Mouse (Mus musculus) midbrain, embryonic 14.5 days (tissue): ENCODE data around the gene Nit2. TPM values are rescaled to one million over a fixed set of nuclear protein-coding genes. Genes with fewer than 3 reads are reported as not detected.

Source experiments
- ATAC-seq: fragments of 200-750 bp; cut with Nextera tagmentation; 2 replicates; pipeline ENCODE4 v1.8.0; 2017; ENCODE audit warnings: moderate number of reproducible peaks, moderate library complexity; ENCODE audit not compliant: low FRiP score, low TSS enrichment
- DNase-seq: peaks from one replicate; pipeline ENCODE4 v3.0.0-alpha.2; 2015
- H3K27ac ChIP-seq: fragments of 300-500 bp; sonication (generic); replicated peaks from 2 replicates; pipeline ENCODE4 v1.5.1; 2014; ENCODE audit warnings: mild to moderate bottlenecking, low read depth, low read length, moderate library complexity
- H3K27me3 ChIP-seq: fragments of 300-500 bp; sonication (generic); 2 replicates; pipeline ENCODE4 v1.6.1; 2014; ENCODE audit warnings: low read length, control low read depth, mixed read lengths; ENCODE audit not compliant: control insufficient read depth, insufficient read depth
- H3K36me3 ChIP-seq: fragments of 300-500 bp; sonication (generic); 2 replicates; pipeline ENCODE4 v1.6.1; 2014; ENCODE audit warnings: low read length, control low read depth; ENCODE audit not compliant: control insufficient read depth, insufficient read depth
- H3K4me1 ChIP-seq: fragments of 300-500 bp; sonication (generic); 2 replicates; pipeline ENCODE4 v1.6.1; 2014; ENCODE audit warnings: mild to moderate bottlenecking, antibody characterized with exemption, low read length, control low read depth; ENCODE audit not compliant: control insufficient read depth, insufficient read depth
- H3K4me2 ChIP-seq: fragments of 300-500 bp; sonication (generic); 2 replicates; pipeline ENCODE4 v1.6.1; 2014; ENCODE audit warnings: mild to moderate bottlenecking, low read length, moderate library complexity
- H3K4me3 ChIP-seq: fragments of 300-500 bp; sonication (generic); replicated peaks from 2 replicates; pipeline ENCODE4 v1.5.1; 2014; ENCODE audit warnings: low read depth, low read length
- H3K9ac ChIP-seq: fragments of 300-500 bp; sonication (generic); replicated peaks from 2 replicates; pipeline ENCODE4 v1.6.1; 2014; ENCODE audit warnings: mild to moderate bottlenecking, low read length, moderate library complexity
- H3K9me3 ChIP-seq: fragments of 300-500 bp; sonication (generic); 2 replicates; pipeline ENCODE4 v1.6.1; 2016; ENCODE audit warnings: low read length, control low read depth, mixed read lengths; ENCODE audit not compliant: control insufficient read depth
- WGBS: fragments of 180-500 bp; shearing (Covaris S2); extraction: QIAGEN DNeasy Blood & Tissue Kit; methylation state at CpG from one replicate; pipeline ENCODE4 v1.1.7; 2014; 5-methylcytosine and 5-hydroxymethylcytosine counted together
- polyA plus RNA-seq: library from polyadenylated mRNA; unstranded; fragments of >200 nt; fragmentation: Nextera tagmentation; extraction: Ambion mirVana; gene quantifications from 2 replicates; pipeline ENCODE4 v1.2.1, GENCODE M21; 2014

The Nit2 gene
- polyA plus RNA-seq, 1 experiment from 2014 or later: 45.3 TPM

DNA sequence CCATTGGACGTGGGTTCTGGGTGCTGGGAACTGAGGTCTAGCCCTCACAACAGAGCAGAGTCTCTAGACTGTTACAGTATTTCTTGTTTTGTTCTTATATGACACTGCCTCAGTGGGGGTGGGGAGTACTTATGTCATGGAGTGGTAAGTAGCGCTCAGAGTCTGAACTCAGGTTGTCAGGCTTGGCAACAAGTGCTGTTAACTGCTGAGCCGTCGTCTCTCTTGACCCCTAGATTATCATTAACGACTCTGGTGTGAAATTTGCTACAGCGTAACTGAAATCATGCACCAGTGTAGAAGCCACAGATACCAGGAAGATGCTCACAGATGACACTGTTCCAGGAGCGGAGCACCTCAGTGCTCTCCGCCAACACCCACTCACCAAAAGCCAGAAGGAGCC is 4.0 kb upstream of the Nit2 start:
- 95% methylated on average over 8 of the region's 8 CpGs for WGBS
- Histone ChIP-seq H3K4me2 (no peak overlapping the region), H3K4me1 (peaks cover 12% of the 10 kb centered on the region; the same call in 1 of the 2 replicates), H3K9me3 (no peaks in the 10 kb centered on the region), H3K27ac (no peak overlapping the region), H3K36me3 (peaks cover 36% of the 10 kb centered on the region), H3K27me3 (no peaks in the 10 kb centered on the region), H3K4me3 (no peak overlapping the region), H3K9ac (no peak overlapping the region)
- ATAC-seq (no peak), DNase-seq (no peak)

- 44% methylated on average over 4 of the region's 4 CpGs for WGBS
- no peak for ATAC-seq
Measured at GRCm38 (mm10) chr16:57168236-57168635, 1.1 kb upstream of the Nit2 start.

GRCm38 (mm10) chr16:57167514-57167912 is 372 bp upstream of the Nit2 start:
- Histone ChIP-seq H3K4me3 (peak overlapping the region; percentile 60), H3K27ac (peak overlapping the region; percentile 81), H3K27me3 (no peaks in the 10 kb centered on the region), H3K4me2 (peak overlapping the region; percentile 84), H3K9ac (peak overlapping the region; percentile 70), H3K4me1 (peaks cover 13% of the 10 kb centered on the region; the same call in 1 of the 2 replicates), H3K9me3 (no peaks in the 10 kb centered on the region), H3K36me3 (peaks cover 29% of the 10 kb centered on the region)
- ATAC-seq (peak; percentile 59), DNase-seq (no peak)
- 33% methylated on average over 5 of the region's 5 CpGs for WGBS

More at GRCm38 (mm10) chr16:57168236-57168635, 1.1 kb upstream of the Nit2 start:
- H3K4me3 ChIP-seq: no peak overlapping the region
- peaks cover 13% of the 10 kb centered on the region; the same call in 1 of the 2 replicates for H3K4me1 ChIP-seq
- no peaks in the 10 kb centered on the region for H3K9me3 ChIP-seq
- H3K36me3 ChIP-seq: peaks cover 30% of the 10 kb centered on the region
- H3K9ac ChIP-seq: 0 out of 2 replicates have a peak overlapping the region, but pooled peaks have one; percentile 23
- no peak overlapping the region for H3K27ac ChIP-seq
- no peak for DNase-seq
- H3K27me3 ChIP-seq: no peaks in the 10 kb centered on the region
- H3K4me2 ChIP-seq: peak overlapping the region; percentile 84

- DNase-seq (no peak), ATAC-seq (no peak)
- Histone ChIP-seq H3K27ac (no peak overlapping the region), H3K27me3 (no peaks in the 10 kb centered on the region), H3K4me1 (peaks cover 13% of the 10 kb centered on the region; the same call in 1 of the 2 replicates), H3K4me3 (peak overlapping the region; percentile 60), H3K9ac (no peak overlapping the region), H3K4me2 (peak overlapping the region; percentile 84), H3K36me3 (peaks cover 27% of the 10 kb centered on the region), H3K9me3 (no peaks in the 10 kb centered on the region)
- 92% methylated on average over 6 of the region's 6 CpGs for WGBS
Measured at GRCm38 (mm10) chr16:57166086-57166485, 1.1 kb downstream of the Nit2 start.

DNA sequence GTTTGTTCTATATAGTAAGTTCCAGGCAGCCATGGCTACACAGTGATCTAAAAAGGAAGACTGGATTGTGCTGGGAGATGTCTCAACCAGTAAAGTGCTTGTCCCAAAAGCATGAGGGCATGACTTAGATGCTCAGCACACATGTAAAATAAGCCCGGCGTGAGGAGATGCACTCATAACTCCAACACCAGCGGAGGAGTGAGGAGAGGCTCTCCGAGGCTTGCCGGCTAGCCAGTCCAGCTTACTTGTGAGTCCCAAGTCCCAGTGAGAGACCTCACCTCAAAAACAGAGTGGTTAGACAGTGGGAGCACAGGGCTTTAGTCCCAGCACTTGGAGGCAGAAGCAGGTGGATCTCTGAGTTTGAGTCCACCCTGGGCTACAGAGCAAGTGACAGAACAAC is 2.0 kb downstream of the Nit2 start:
- no peaks in the 10 kb centered on the region for H3K27me3 ChIP-seq
- DNase-seq: no peak
- no peak overlapping the region for H3K27ac ChIP-seq
- no peak overlapping the region for H3K4me3 ChIP-seq
- H3K4me1 ChIP-seq: peaks cover 13% of the 10 kb centered on the region; the same call in 1 of the 2 replicates
- H3K9ac ChIP-seq: no peak overlapping the region
- H3K36me3 ChIP-seq: peaks cover 21% of the 10 kb centered on the region
- H3K9me3 ChIP-seq: no peaks in the 10 kb centered on the region
- 95% methylated on average over 5 of the region's 5 CpGs for WGBS
- ATAC-seq: no peak
- no peak overlapping the region for H3K4me2 ChIP-seq

DNA sequence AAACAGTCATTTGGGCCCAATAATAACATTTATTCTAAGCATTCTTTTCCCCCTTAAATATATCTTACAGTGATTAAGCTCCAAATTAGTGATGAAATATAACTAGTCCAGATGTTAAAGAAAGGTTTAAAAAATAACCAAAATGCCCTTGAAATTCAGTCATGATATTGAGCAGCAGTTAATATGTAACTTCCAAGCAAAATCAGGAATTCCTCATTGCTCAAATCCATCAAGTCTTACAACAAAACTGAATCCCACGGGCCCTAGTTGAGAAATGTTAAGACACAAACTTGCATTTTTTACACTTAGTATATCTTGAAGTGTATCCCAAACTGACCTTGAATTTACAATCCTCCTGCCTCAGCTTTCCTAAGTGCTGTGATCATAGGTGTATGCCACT is 3.4 kb downstream of the Nit2 start:
- Histone ChIP-seq H3K9me3 (no peaks in the 10 kb centered on the region), H3K36me3 (peaks cover 21% of the 10 kb centered on the region), H3K4me2 (no peak overlapping the region), H3K27ac (no peak overlapping the region), H3K4me3 (no peak overlapping the region), H3K27me3 (no peaks in the 10 kb centered on the region), H3K9ac (no peak overlapping the region), H3K4me1 (peaks cover 13% of the 10 kb centered on the region; the same call in 1 of the 2 replicates)
- ATAC-seq (no peak), DNase-seq (no peak)
- 98% methylated on average over 1 of the region's 1 CpGs for WGBS

DNA sequence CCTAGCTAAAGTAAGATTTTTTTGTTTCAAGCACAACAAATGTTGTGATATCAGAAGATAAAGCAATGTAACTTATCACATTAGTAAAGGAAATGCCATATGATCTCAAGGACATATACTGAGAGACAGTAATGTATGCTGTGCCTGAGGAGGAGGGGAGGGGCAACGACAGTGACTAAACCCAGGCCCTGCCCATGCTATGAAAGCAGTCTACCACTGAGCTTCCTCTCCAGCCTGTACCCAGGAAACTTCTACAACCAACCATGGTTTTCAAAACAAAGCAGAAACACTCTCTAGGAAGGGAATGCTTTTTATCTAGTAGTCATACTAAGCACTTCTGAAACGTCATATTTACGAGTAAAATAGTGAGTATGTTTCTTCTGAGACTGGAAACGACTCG is 4.3 kb downstream of the Nit2 start:
- Histone ChIP-seq H3K4me2 (no peak overlapping the region), H3K9ac (no peak overlapping the region), H3K27me3 (no peaks in the 10 kb centered on the region), H3K9me3 (no peaks in the 10 kb centered on the region), H3K4me3 (no peak overlapping the region), H3K27ac (no peak overlapping the region), H3K36me3 (peaks cover 30% of the 10 kb centered on the region), H3K4me1 (peaks cover 11% of the 10 kb centered on the region; the same call in 1 of the 2 replicates)
- no peak for ATAC-seq
- no peak for DNase-seq
- 89% methylated on average over 5 of the region's 5 CpGs for WGBS

- no peak overlapping the region for H3K27ac ChIP-seq
- H3K4me1 ChIP-seq: no peaks in the 10 kb centered on the region
- ATAC-seq (no peak), DNase-seq (no peak)
- H3K9me3 ChIP-seq: no peaks in the 10 kb centered on the region
- 76% methylated on average over 7 of the region's 7 CpGs for WGBS
- H3K27me3 ChIP-seq: no peaks in the 10 kb centered on the region
- no peak overlapping the region for H3K4me2 ChIP-seq
- peaks cover 53% of the 10 kb centered on the region for H3K36me3 ChIP-seq
- H3K4me3 ChIP-seq: no peak overlapping the region
- no peak overlapping the region for H3K9ac ChIP-seq
Measured at GRCm38 (mm10) chr16:57159835-57160234, 7.3 kb downstream of the Nit2 start.

GRCm38 (mm10) chr16:57157728-57158127 is 9.4 kb downstream of the Nit2 start:
- no peaks in the 10 kb centered on the region for H3K27me3 ChIP-seq
- peaks cover 61% of the 10 kb centered on the region for H3K36me3 ChIP-seq
- H3K4me1 ChIP-seq: no peaks in the 10 kb centered on the region
- H3K4me2 ChIP-seq: no peak overlapping the region
- 90% methylated on average over 4 of the region's 4 CpGs for WGBS
- no peak for DNase-seq
- no peaks in the 10 kb centered on the region for H3K9me3 ChIP-seq
- ATAC-seq: no peak
- H3K27ac ChIP-seq: no peak overlapping the region
- no peak overlapping the region for H3K4me3 ChIP-seq
- no peak overlapping the region for H3K9ac ChIP-seq
